Mouse (Mus musculus): ENCODE measurements around the gene Cnbd2.

Gene Cnbd2

GRCm38 (mm10) chr2:156312297-156312897, at the start of gene Cnbd2, which contains the start of gene Scand1:
Cnbd2 (plus strand) TSS chr2:156312299.
Scand1 (minus strand) TSS chr2:156312704.
- peak; percentile 90 for DNase-seq (ENCODE audit: low spot score)

- DNase-seq (ENCODE audit: low spot score), result no peak
These were observed 48.8 kb upstream of the Cnbd2 start for GRCm38 (mm10) chr2:156263204-156263893.

- no peak for DNase-seq (ENCODE audit: low spot score)
These were observed 44.5 kb upstream of the Cnbd2 start for GRCm38 (mm10) chr2:156267636-156268035.

GRCm38 (mm10) chr2:156272553-156272952, 39.5 kb upstream of the Cnbd2 start:
- no peak for DNase-seq (ENCODE audit: low spot score)

- peak; percentile 63 for DNase-seq (ENCODE audit: low spot score)
These were observed 33.7 kb upstream of the Cnbd2 start for GRCm38 (mm10) chr2:156278226-156279017.

- DNase-seq (ENCODE audit: low spot score), result no peak
These were observed 30.9 kb upstream of the Cnbd2 start for GRCm38 (mm10) chr2:156281227-156281626.

- no peak for DNase-seq (ENCODE audit: low spot score)
These were observed 26.9 kb upstream of the Cnbd2 start for GRCm38 (mm10) chr2:156285161-156285560.

GRCm38 (mm10) chr2:156286733-156287132, 25.4 kb upstream of the Cnbd2 start:
- no peak for DNase-seq (ENCODE audit: low spot score)

- no peak for DNase-seq (ENCODE audit: low spot score)
These were observed 23.9 kb upstream of the Cnbd2 start for GRCm38 (mm10) chr2:156288222-156288621.

- DNase-seq (ENCODE audit: low spot score), result no peak
These were observed 22.4 kb upstream of the Cnbd2 start for GRCm38 (mm10) chr2:156289552-156290160.

GRCm38 (mm10) chr2:156291998-156292397, 20.1 kb upstream of the Cnbd2 start:
- DNase-seq (ENCODE audit: low spot score), result no peak

GRCm38 (mm10) chr2:156295601-156296063, 16.5 kb upstream of the Cnbd2 start:
- no peak for DNase-seq (ENCODE audit: low spot score)

- DNase-seq (ENCODE audit: low spot score), result no peak
These were observed 15.9 kb upstream of the Cnbd2 start for GRCm38 (mm10) chr2:156296190-156296589.

GRCm38 (mm10) chr2:156297653-156298052, 14.4 kb upstream of the Cnbd2 start:
- DNase-seq (ENCODE audit: low spot score), result no peak

GRCm38 (mm10) chr2:156298458-156298857, 13.6 kb upstream of the Cnbd2 start:
- DNase-seq (ENCODE audit: low spot score), result no peak

GRCm38 (mm10) chr2:156302063-156302462, 10.0 kb upstream of the Cnbd2 start:
- no peak for DNase-seq (ENCODE audit: low spot score)

GRCm38 (mm10) chr2:156304351-156304750, 7.7 kb upstream of the Cnbd2 start:
- DNase-seq (ENCODE audit: low spot score), result no peak

- DNase-seq (ENCODE audit: low spot score), result no peak
These were observed 6.3 kb upstream of the Cnbd2 start for GRCm38 (mm10) chr2:156305818-156306217.

- no peak for DNase-seq (ENCODE audit: low spot score)
These were observed 4.8 kb upstream of the Cnbd2 start for GRCm38 (mm10) chr2:156307261-156307660.

GRCm38 (mm10) chr2:156309948-156310347, 2.2 kb upstream of the Cnbd2 start:
- no peak for DNase-seq (ENCODE audit: low spot score)

- no peak for DNase-seq (ENCODE audit: low spot score)
These were observed 1.6 kb upstream of the Cnbd2 start for GRCm38 (mm10) chr2:156310455-156310854.

- no peak for DNase-seq (ENCODE audit: low spot score)
These were observed 1.2 kb upstream of the Cnbd2 start for GRCm38 (mm10) chr2:156310945-156311344.

Data from yolk sac, embryonic 10.5 days (tissue).